Mouse (Mus musculus) cerebellum, adult (tissue): ENCODE measurements around the gene Shoc2.

ENCODE experiments used
- ATAC-seq: cut with Nextera tagmentation; 2 replicates; pipeline ENCODE4 v1.9.2; 2017; ENCODE audit warnings: mild to moderate bottlenecking, moderate library complexity, mixed read lengths; ENCODE audit not compliant: insufficient number of reproducible peaks, low FRiP score, low TSS enrichment

Gene Shoc2

GRCm38 (mm10) chr19:54076362-54077349 lies 132.6 kb downstream of the Shoc2 start:
- no peak for ATAC-seq

DNA sequence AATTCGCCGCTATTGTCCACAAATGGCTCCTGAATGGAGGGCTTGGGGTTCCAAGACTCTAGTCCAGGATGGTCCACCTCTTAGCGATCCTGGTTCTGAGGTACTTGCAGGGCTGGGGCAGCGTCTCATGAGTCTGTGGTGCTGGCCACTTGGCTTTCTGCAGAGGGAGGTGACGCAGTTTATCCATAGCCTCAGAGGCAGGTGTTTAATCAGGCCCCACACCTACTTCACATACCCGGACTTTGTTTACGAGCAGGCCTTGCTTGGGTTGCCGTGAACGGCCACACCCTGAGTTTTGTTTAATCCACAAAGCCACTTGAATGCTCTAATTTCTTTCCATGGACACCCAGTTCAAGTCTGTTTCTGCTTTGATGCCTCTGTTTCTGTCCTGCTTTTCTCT lies 137.2 kb downstream of the Shoc2 start:
- ATAC-seq: no peak

GRCm38 (mm10) chr19:54081716-54082165 lies 137.6 kb downstream of the Shoc2 start:
- no peak for ATAC-seq
